Mouse (Mus musculus) embryonic facial prominence, embryonic 12.5 days (tissue): ENCODE data around the gene Ankfy1. TPM values are rescaled to one million over a fixed set of nuclear protein-coding genes. Genes with fewer than 3 reads are reported as not detected.

Source experiments
- ATAC-seq: fragments of 200-750 bp; cut with Nextera tagmentation; 2 replicates; pipeline ENCODE4 v1.8.0; 2017; ENCODE audit not compliant: insufficient number of reproducible peaks, insufficient read depth, low FRiP score, low TSS enrichment
- H3K27ac ChIP-seq: fragments of 300-500 bp; sonication (generic); 2 replicates; pipeline ENCODE4 v1.5.1; 2016; ENCODE audit warnings: mild to moderate bottlenecking
- H3K27me3 ChIP-seq: fragments of 300-500 bp; sonication (generic); 2 replicates; pipeline ENCODE4 v1.6.1; 2016; ENCODE audit warnings: mild to moderate bottlenecking, moderate library complexity
- H3K36me3 ChIP-seq: fragments of 300-500 bp; sonication (generic); 2 replicates; pipeline ENCODE4 v1.6.1; 2016; ENCODE audit warnings: mild to moderate bottlenecking
- H3K4me1 ChIP-seq: fragments of 300-500 bp; sonication (generic); 2 replicates; pipeline ENCODE4 v1.6.1; 2016
- H3K4me2 ChIP-seq: fragments of 300-500 bp; sonication (generic); replicated peaks from 2 replicates; pipeline ENCODE4 v1.6.1; 2016; ENCODE audit warnings: mild to moderate bottlenecking, moderate library complexity
- H3K4me3 ChIP-seq: fragments of 300-500 bp; sonication (generic); 2 replicates; pipeline ENCODE4 v1.5.1; 2016; ENCODE audit warnings: mild to moderate bottlenecking
- H3K9ac ChIP-seq: fragments of 300-500 bp; sonication (generic); 2 replicates; pipeline ENCODE4 v1.6.1; 2016; ENCODE audit warnings: mild to moderate bottlenecking, moderate library complexity
- H3K9me3 ChIP-seq: fragments of 300-500 bp; sonication (generic); 2 replicates; pipeline ENCODE4 v1.6.1; 2016; ENCODE audit warnings: mild to moderate bottlenecking, moderate library complexity
- WGBS: fragments of 180-500 bp; shearing (Covaris S2); methylation state at CpG from one replicate; pipeline ENCODE4 v1.1.7; 2016; 5-methylcytosine and 5-hydroxymethylcytosine counted together
- microRNA-seq: library from miRNA; unstranded; fragments of <30 nt; microRNA quantifications from one replicate; pipeline ENCODE4, GENCODE M21; 2017
- polyA plus RNA-seq: library from polyadenylated mRNA; unstranded; fragments of >200 nt; fragmentation: Nextera tagmentation; extraction: Ambion mirVana; gene quantifications from 2 replicates; pipeline ENCODE4 v1.2.1, GENCODE M21; 2016

Ankfy1 gene
- polyA plus RNA-seq, 1 experiment from 2014 or later = 29.8 TPM

DNA sequence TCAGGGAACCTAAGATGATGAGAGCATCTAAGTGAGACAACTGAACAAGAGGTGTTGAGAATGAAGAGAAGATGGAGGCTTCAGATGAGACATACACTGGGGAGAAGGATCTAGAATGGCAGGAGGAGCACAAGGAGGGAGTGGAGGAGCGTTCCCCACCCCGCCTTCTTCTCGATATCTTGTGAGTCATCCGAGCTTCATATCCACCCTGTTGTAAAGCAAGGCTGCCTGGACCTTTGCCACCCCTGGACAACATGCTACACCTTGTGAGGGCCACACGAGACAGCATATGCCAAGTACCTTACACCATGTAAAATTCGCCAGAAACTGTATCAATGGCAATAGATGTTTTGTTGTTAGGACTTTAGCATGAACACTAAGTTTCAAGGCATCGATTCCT, 131.2 kb downstream of the Ankfy1 start:
- no peaks in the 10 kb centered on the region for H3K27me3 ChIP-seq
- H3K4me1 ChIP-seq = no peaks in the 10 kb centered on the region
- no peak for ATAC-seq
- no peak overlapping the region for H3K4me3 ChIP-seq
- H3K27ac ChIP-seq = no peak overlapping the region
- H3K9me3 ChIP-seq = no peaks in the 10 kb centered on the region
- 88% methylated on average over 7 of the region's 7 CpGs for WGBS
- H3K4me2 ChIP-seq = no peak overlapping the region
- H3K36me3 ChIP-seq = peaks cover 36% of the 10 kb centered on the region
- no peak overlapping the region for H3K9ac ChIP-seq

Small RNA genes within 50 kb of the gene (microRNA-seq; reads per million reads assigned to microRNA genes)
- gene Gm25678 = not detected

Other genes starting within 250 kb of the Ankfy1 start
- gene Mybbp1a, start 248.7 kb upstream of the Ankfy1 start, polyA plus RNA-seq = 148 and 172 TPM in 2 replicates
- 3.9 and 4.3 TPM in 2 replicates for gene Spns2, start 200.1 kb upstream of the Ankfy1 start, polyA plus RNA-seq
- gene Spns3, start 139.5 kb upstream of the Ankfy1 start, polyA plus RNA-seq = not detected in 2 replicates
- 90.3 and 90.8 TPM in 2 replicates for gene Ube2g1, start 82.7 kb upstream of the Ankfy1 start, polyA plus RNA-seq
- gene Cyb5d2, start 106.1 kb downstream of the Ankfy1 start, polyA plus RNA-seq = 4.7 and 5.2 TPM in 2 replicates
- 9.8 and 10.5 TPM in 2 replicates for gene Zzef1, start 106.2 kb downstream of the Ankfy1 start, polyA plus RNA-seq